Mouse (Mus musculus) small intestine, adult 2 months (tissue): ENCODE results near the gene Mef2c. TPM values are rescaled to one million over a fixed set of nuclear protein-coding genes. Genes with fewer than 3 reads are reported as not detected.

Experiments used
- H3K27ac ChIP-seq: fragments of 200-500 bp; 2 replicates; pipeline ENCODE4 v1.5.1; 2012; ENCODE audit warnings: low read depth, low read length, control low read depth, inconsistent platforms; ENCODE audit not compliant: insufficient read depth
- H3K27me3 ChIP-seq: fragments of 200-500 bp; 2 replicates; pipeline ENCODE4 v1.6.1; 2012; ENCODE audit warnings: mild to moderate bottlenecking, moderate library complexity, low read length, inconsistent platforms; ENCODE audit not compliant: control insufficient read depth, insufficient read depth
- H3K36me3 ChIP-seq: fragments of 200-500 bp; 2 replicates; pipeline ENCODE4 v1.6.1; 2012; ENCODE audit warnings: mild to moderate bottlenecking, low read length, control low read depth, inconsistent platforms; ENCODE audit not compliant: control insufficient read depth, insufficient read depth
- H3K4me1 ChIP-seq: fragments of 200-500 bp; 2 replicates; pipeline ENCODE4 v1.6.1; 2012; ENCODE audit warnings: low read length, inconsistent platforms, mixed read lengths; ENCODE audit not compliant: control insufficient read depth, insufficient read depth, insufficient read length
- H3K4me3 ChIP-seq: fragments of 200-500 bp; 2 replicates; pipeline ENCODE4 v1.5.1; 2012; ENCODE audit warnings: low read depth, mild to moderate bottlenecking, control low read depth, inconsistent platforms, low read length, moderate library complexity
- CTCF ChIP-seq: fragments of 200-500 bp; IDR thresholded peaks from 2 replicates; pipeline ENCODE4 v1.5.1; 2012; ENCODE audit warnings: low read depth, mild to moderate bottlenecking, control low read depth, inconsistent platforms, low read length, moderate library complexity, mixed read lengths; ENCODE audit not compliant: insufficient replicate concordance, insufficient read length; ENCODE audit errors: extremely low read depth
- POLR2A ChIP-seq: fragments of 200-500 bp; IDR thresholded peaks from 2 replicates; pipeline ENCODE4 v1.6.1; 2012; ENCODE audit warnings: low read depth, mild to moderate bottlenecking, control low read depth, inconsistent platforms, low read length, moderate library complexity
- WGBS: fragments of 180-500 bp; shearing (Covaris S2); methylation state at CpG from one replicate; pipeline ENCODE4 v1.1.7; 2018; 5-methylcytosine and 5-hydroxymethylcytosine counted together
- polyA plus RNA-seq: library from polyadenylated mRNA; depleted of rRNA; stranded (reverse); fragments of >200 nt; gene quantifications from 2 replicates; pipeline ENCODE4 v1.2.3, GENCODE M21; 2012

Gene Mef2c
- polyA plus RNA-seq, 1 experiment, result 13.1 TPM

- Histone ChIP-seq H3K27me3 (peaks cover 48% of the 10 kb centered on the region), H3K27ac (no peak overlapping the region), H3K36me3 (no peaks in the 10 kb centered on the region), H3K4me3 (no peak overlapping the region), H3K4me1 (no peaks in the 10 kb centered on the region)
- no peak for TF ChIP-seq POLR2A
- peak; percentile 94 for TF ChIP-seq CTCF
- 2% methylated on average over 22 of the region's 22 CpGs for WGBS
Observed at GRCm38 (mm10) chr13:83714466-83715307, 210.9 kb downstream of the Mef2c start.

- H3K27me3 ChIP-seq, result peaks cover 53% of the 10 kb centered on the region
- no peak overlapping the region for H3K27ac ChIP-seq
- no peak for TF ChIP-seq POLR2A
- TF ChIP-seq CTCF, result no peak
- H3K4me3 ChIP-seq, result no peak overlapping the region
- WGBS, result 11% methylated on average over 14 of the region's 14 CpGs
- no peaks in the 10 kb centered on the region for H3K4me1 ChIP-seq
- H3K36me3 ChIP-seq, result no peaks in the 10 kb centered on the region
Observed at GRCm38 (mm10) chr13:83715308-83715785, 211.5 kb downstream of the Mef2c start.

GRCm38 (mm10) chr13:83715971-83716615, 212.3 kb downstream of the Mef2c start:
- TF ChIP-seq CTCF (no peak), POLR2A (no peak)
- Histone ChIP-seq H3K4me1 (no peaks in the 10 kb centered on the region), H3K36me3 (no peaks in the 10 kb centered on the region), H3K4me3 (no peak overlapping the region), H3K27me3 (peaks cover 61% of the 10 kb centered on the region), H3K27ac (no peak overlapping the region)
- WGBS, result 8% methylated on average over 27 of the region's 27 CpGs
